ENCODE assay signal across 9 mouse cellular contexts in the genomic region with DNA sequence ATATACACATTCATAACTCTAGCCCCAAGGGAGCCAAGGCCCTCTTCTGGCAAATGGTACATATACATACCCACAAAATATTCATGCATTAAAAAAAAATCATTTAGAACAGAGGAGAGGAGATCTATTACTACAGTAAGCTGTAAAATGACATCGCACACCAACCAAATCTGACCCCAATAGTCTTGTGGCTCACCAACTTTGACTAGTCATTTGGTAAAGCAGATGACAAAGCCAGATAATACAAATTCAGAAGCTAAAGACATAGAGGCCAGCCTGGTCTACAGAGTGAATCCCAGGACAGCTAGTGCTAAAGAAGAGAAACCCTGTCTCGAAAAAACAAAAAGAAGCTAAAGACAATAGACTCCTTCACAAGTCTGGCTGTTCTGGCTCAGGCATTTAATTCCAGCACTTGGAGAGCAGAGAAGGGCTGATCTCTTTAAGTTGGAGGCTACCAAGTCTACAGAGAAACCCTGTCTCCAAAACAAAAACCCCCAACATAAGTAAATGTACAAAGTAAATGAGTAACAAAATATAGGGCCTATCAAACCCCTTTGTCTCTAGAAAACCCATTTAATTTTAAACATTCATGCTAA. TPM values are rescaled to one million over a fixed set of nuclear protein-coding genes. Genes with fewer than 3 reads are reported as not detected.
A peak's percentile ranks its signal among the peaks of the same experiment; 100 is the strongest.
DNase-seq lines count a peak whose midpoint lies in the region; ATAC-seq and TF ChIP-seq lines count a peak whose summit lies in the region.
"Had no signal": no experiment of that assay in that cellular context is flagged by ENCODE, and none has a peak within 500 bp of the region (broad histone marks: within the 10 kb centered on the region; RNA-seq: fewer than 3 reads in every experiment).

No protein-coding gene starts in this region.

- no peaks in the 10 kb centered on the region for H3K27me3 ChIP-seq in heart, embryonic 12.5 days (replicated peaks)
- no peaks in the 10 kb centered on the region for H3K27me3 ChIP-seq in MEL (ENCODE audit: control insufficient read depth in 1 of 2, insufficient read depth in 2 of 2, low read length in 2 of 2)
- H3K27me3 ChIP-seq in hindbrain, embryonic 12.5 days = no peaks in the 10 kb centered on the region
- H3K27me3 ChIP-seq in midbrain, embryonic 10.5 days (ENCODE audit: low read depth, poor library complexity, severe bottlenecking) = no peaks in the 10 kb centered on the region

- TF ChIP-seq EP300 in MEL (IDR thresholded peaks at IDR 0.05; ENCODE audit: low read depth in 1 of 2, low read length in 2 of 2) = no peak

- DNase-seq in heart, postnatal 14 days = no peak
- no peak for DNase-seq in MEL (ENCODE audit: low read depth, low spot score)
- no peak for DNase-seq in midbrain, embryonic 10.5 days (ENCODE audit: low spot score)
- DNase-seq in adrenal gland, adult 8-10 months = no peak
- no peak for DNase-seq in cerebellum, postnatal 4 days (ENCODE audit: low spot score in 2 of 2)
- no peak for DNase-seq in gastrocnemius, adult 8-10 months (ENCODE audit: low spot score in 2 of 2)
- DNase-seq: cerebellum, postnatal 36 days had no signal

- H3K9me3 ChIP-seq in heart, embryonic 12.5 days (replicated peaks) = no peaks in the 10 kb centered on the region
- no peaks in the 10 kb centered on the region for H3K9me3 ChIP-seq in MEL (replicated peaks; ENCODE audit: insufficient read depth, low read length)
- H3K9me3 ChIP-seq in hindbrain, embryonic 12.5 days (replicated peaks) = no peaks in the 10 kb centered on the region
- H3K9me3 ChIP-seq in midbrain, embryonic 10.5 days (replicated peaks) = no peaks in the 10 kb centered on the region

- H3K4me3 ChIP-seq in heart, embryonic 12.5 days = peak overlapping the region; percentile 37
- peak overlapping the region; percentile 60 to 70 for H3K4me3 ChIP-seq in MEL (ENCODE audit: control insufficient read depth in 1 of 2, insufficient read depth in 1 of 2, low read depth in 2 of 2, low read length in 2 of 2)
- H3K4me3 ChIP-seq in hindbrain, embryonic 12.5 days = peak overlapping the region; percentile 75
- peak overlapping the region; percentile 100 for H3K4me3 ChIP-seq in midbrain, embryonic 10.5 days

- H3K79me2 ChIP-seq in MEL (ENCODE audit: control insufficient read depth, insufficient read depth, low read length, poor library complexity) = peaks cover 54% of the 10 kb centered on the region

- H3K27ac ChIP-seq in heart, embryonic 12.5 days (ENCODE audit: poor library complexity, severe bottlenecking) = no peak overlapping the region
- peak overlapping the region; percentile 18; the same call in 1 of the 2 replicates for H3K27ac ChIP-seq in MEL (ENCODE audit: control insufficient read depth, low read depth, low read length)
- no peak overlapping the region for H3K27ac ChIP-seq in hindbrain, embryonic 12.5 days
- H3K27ac ChIP-seq in midbrain, embryonic 10.5 days (replicated peaks) = no peak overlapping the region

- 0 out of 2 replicates have a peak overlapping the region, but pooled peaks have one; percentile 0 for H3K9ac ChIP-seq in heart, embryonic 12.5 days
- peak overlapping the region; percentile 98 for H3K9ac ChIP-seq in MEL (ENCODE audit: control insufficient read depth, low read depth, low read length, poor library complexity, severe bottlenecking)
- H3K9ac ChIP-seq in hindbrain, embryonic 12.5 days = peak overlapping the region; percentile 46

- H3K4me1 ChIP-seq in heart, embryonic 12.5 days (replicated peaks) = peaks cover 21% of the 10 kb centered on the region
- H3K4me1 ChIP-seq in MEL (ENCODE audit: control insufficient read depth in 1 of 2, insufficient read depth in 2 of 2, low read length in 2 of 2) = peaks cover 8 to 12% of the 10 kb centered on the region in 2 experiments
- peaks cover 24% of the 10 kb centered on the region for H3K4me1 ChIP-seq in hindbrain, embryonic 12.5 days
- H3K4me1 ChIP-seq in midbrain, embryonic 10.5 days = peaks cover 31% of the 10 kb centered on the region

- TF ChIP-seq POLR2A in MEL (IDR thresholded peaks at IDR 0.05; ENCODE audit: control insufficient read depth in 1 of 2, insufficient read depth in 1 of 2, low read depth in 1 of 2, low read length in 2 of 2, poor library complexity in 1 of 2) = no peak

- intact Hi-C loops in heart, postnatal 14 days (cut with DNase I) = loop anchor here (5.0 kb wide), 1 partner anchor 262 kb away; the partner anchor contains the start of gene Rnasel

- no peak for TF ChIP-seq CTCF in MEL (IDR thresholded peaks at IDR 0.05 in 2 of 3, conservative IDR thresholded peaks at IDR 0.05 in 1 of 3; ENCODE audit: control insufficient read depth in 1 of 3, insufficient read depth in 1 of 3, low read depth in 2 of 3, low read length in 3 of 3, poor library complexity in 1 of 3, severe bottlenecking in 1 of 3)

- TF ChIP-seq RAD21 in MEL (IDR thresholded peaks at IDR 0.05; ENCODE audit: low read depth, low read length) = no peak

- peak overlapping the region; percentile 65 for H3K4me2 ChIP-seq in heart, embryonic 12.5 days
- peak overlapping the region; percentile 87 for H3K4me2 ChIP-seq in hindbrain, embryonic 12.5 days (replicated peaks)

- H3K36me3 ChIP-seq in heart, embryonic 12.5 days = peaks cover 25% of the 10 kb centered on the region
- H3K36me3 ChIP-seq in MEL (ENCODE audit: control insufficient read depth in 1 of 2, insufficient read depth in 2 of 2, low read length in 2 of 2) = peaks cover 32 to 39% of the 10 kb centered on the region in 2 experiments
- peaks cover 19% of the 10 kb centered on the region for H3K36me3 ChIP-seq in hindbrain, embryonic 12.5 days
- H3K36me3 ChIP-seq in midbrain, embryonic 10.5 days = peaks cover 42% of the 10 kb centered on the region

- no peak for ATAC-seq in heart, embryonic 12.5 days (ENCODE audit: insufficient number of reproducible peaks, low FRiP score)
- ATAC-seq in hindbrain, embryonic 12.5 days (ENCODE audit: low FRiP score) = no peak

- 55% methylated on average over 2 of the region's 2 CpGs for WGBS in heart, embryonic 12.5 days
- WGBS in hindbrain, embryonic 12.5 days = 39% methylated on average over 2 of the region's 2 CpGs
- WGBS in midbrain, embryonic 10.5 days = 54% methylated on average over 2 of the region's 2 CpGs

TF ChIP-seq in MEL, 35 proteins besides CTCF, POLR2A, EP300 and RAD21:
- no peak for TF ChIP-seq MYC (IDR thresholded peaks at IDR 0.05; ENCODE audit: low read depth, low read length)
- TF ChIP-seq POLR2AphosphoS2 (IDR thresholded peaks at IDR 0.05; ENCODE audit: low read length) = 0 out of 2 replicates have a peak, but pooled peaks have one; percentile 25
- no peak for TF ChIP-seq MEF2A (IDR thresholded peaks at IDR 0.05; ENCODE audit: extremely low read depth, insufficient replicate concordance, low read depth, low read length, poor library complexity, severe bottlenecking)
- 0 out of 2 replicates have a peak, but pooled peaks have one; percentile 18 for TF ChIP-seq CHD1 (IDR thresholded peaks at IDR 0.05; ENCODE audit: low read depth, low read length)

RNA-seq across cellular contexts. Expression of gene Dhx9, which starts 2.2 kb away (rescaled TPM):
- 24.7 TPM in 2 replicates for polyA plus RNA-seq in heart, embryonic 12.5 days (2016; fragmentation: Nextera tagmentation; extraction: Ambion mirVana)
- total RNA-seq in heart, postnatal 14 days (2021) = 10 to 100 TPM; 58.3 to 64.8 TPM
- total RNA-seq in MEL (2012; rRNA removed) = 82.0 and 94.1 TPM in 2 replicates
- polyA plus RNA-seq in MEL (2012; ENCODE audit: insufficient read depth in 1 of 2, insufficient read length in 2 of 2, low read depth in 1 of 2, low replicate concordance in 2 of 2, missing spikeins in 1 of 2) = 100 to 1,000 TPM; 170 to 262 TPM
- polyA plus RNA-seq in hindbrain, embryonic 12.5 days (2016; fragmentation: Nextera tagmentation; extraction: Ambion mirVana) = 47.3 and 47.4 TPM in 2 replicates
- polyA plus RNA-seq in midbrain, embryonic 10.5 days (2016; fragmentation: Nextera tagmentation; extraction: Ambion mirVana) = 39.4 and 40.7 TPM in 2 replicates
- 100 to 1,000 TPM in 2 of 4 experiments, 10 to 100 TPM in 2; 95.2 to 124 (median 108) TPM for total RNA-seq in adrenal gland, adult 8-10 months (2022)
- total RNA-seq in gastrocnemius, adult 8-10 months (2022) = 10 to 100 TPM; 18.8 to 23.4 (median 20.3) TPM

Comparison
In these comparisons a context has a peak if more than half of its experiments do, and no peak if none do; other contexts are left out.
1. H3K4me3 ChIP-seq: peak in every context shown above with its lines; median percentile 100 in midbrain, embryonic 10.5 days; 75 in hindbrain, embryonic 12.5 days; 65 in MEL; 37 in heart, embryonic 12.5 days.
2. H3K9ac ChIP-seq: peak in every context shown above with its lines; median percentile 98 in MEL; 46 in hindbrain, embryonic 12.5 days; 0 in heart, embryonic 12.5 days.